Mouse (Mus musculus) lung, adult 2 months (tissue): ENCODE measurements at regions not wholly inside any gene's neighbourhood (a gene's known extent, or its start where the extent isn't known, plus 50 kb on each side); places are given as distances from the start of the nearest gene placed in this dataset.

Source experiments
- DNase-seq: peaks from one replicate; pipeline ENCODE4 v3.0.0; 2022
- H3K4me1 ChIP-seq: fragments of 200-500 bp; 2 replicates; pipeline ENCODE4 v1.6.1; 2011; ENCODE audit warnings: low read length; ENCODE audit not compliant: control insufficient read depth, insufficient read depth
- H3K4me3 ChIP-seq: fragments of 200-500 bp; replicated peaks from 2 replicates; pipeline ENCODE3; 2011; ENCODE audit warnings: low read depth, mild to moderate bottlenecking, control low read depth, low read length; ENCODE audit errors: extremely low read depth
- CTCF ChIP-seq: fragments of 200-500 bp; IDR thresholded peaks from 2 replicates; pipeline ENCODE4 v1.5.1; 2011; ENCODE audit warnings: mild to moderate bottlenecking, low read length, control low read depth; ENCODE audit not compliant: insufficient read depth
- POLR2A ChIP-seq: fragments of 200-500 bp; IDR thresholded peaks from 2 replicates; pipeline ENCODE4 v1.6.1; 2011; ENCODE audit warnings: low read depth, mild to moderate bottlenecking, control low read depth, low read length, borderline replicate concordance; ENCODE audit errors: extremely low read depth
- WGBS: fragments of 180-500 bp; shearing (Covaris S2); methylation state at CpG from one replicate; pipeline ENCODE4 v1.1.7; 2018; 5-methylcytosine and 5-hydroxymethylcytosine counted together

- TF ChIP-seq POLR2A = no peak
- H3K4me1 ChIP-seq = peaks cover 8% of the 10 kb centered on the region
These were observed 53.1 kb upstream of the Rai14 start for GRCm38 (mm10) chr15:10767535-10767934.

GRCm38 (mm10) chr15:10770410-10771310 is 56.2 kb upstream of the Rai14 start:
- DNase-seq = no peak
- WGBS = 38% methylated on average over 5 of the region's 5 CpGs
- TF ChIP-seq CTCF = no peak
- no peak for TF ChIP-seq POLR2A
- H3K4me3 ChIP-seq = no peak overlapping the region
- H3K4me1 ChIP-seq = peaks cover 8% of the 10 kb centered on the region

More at GRCm38 (mm10) chr15:10767535-10767934, 53.1 kb upstream of the Rai14 start:
- 61% methylated on average over 6 of the region's 6 CpGs for WGBS
- H3K4me3 ChIP-seq = no peak overlapping the region
- no peak for DNase-seq

- TF ChIP-seq CTCF (no peak; the same call in 1 of the 2 replicates), POLR2A (no peak)
- H3K4me3 ChIP-seq = no peak overlapping the region
- no peak for DNase-seq
- WGBS = 14% methylated on average over 4 of the region's 4 CpGs
- peaks cover 8% of the 10 kb centered on the region for H3K4me1 ChIP-seq
These were observed 56.9 kb upstream of the Rai14 start for GRCm38 (mm10) chr15:10771311-10771690.

- Histone ChIP-seq H3K4me1 (peaks cover 6% of the 10 kb centered on the region), H3K4me3 (no peak overlapping the region)
- 45% methylated on average over 13 of the region's 13 CpGs for WGBS
- no peak for DNase-seq
- no peak for TF ChIP-seq POLR2A
- TF ChIP-seq CTCF = no peak
These were observed 65.7 kb upstream of the Rai14 start for GRCm38 (mm10) chr15:10779941-10780620.

- no peak for DNase-seq
- TF ChIP-seq POLR2A (no peak), CTCF (no peak)
- H3K4me1 ChIP-seq = no peaks in the 10 kb centered on the region
- no peak overlapping the region for H3K4me3 ChIP-seq
- WGBS = 74% methylated on average over 6 of the region's 6 CpGs
These were observed 74.9 kb upstream of the Rai14 start for GRCm38 (mm10) chr15:10789371-10789770.

- H3K4me1 ChIP-seq = no peaks in the 10 kb centered on the region
- no peak overlapping the region for H3K4me3 ChIP-seq
- WGBS = 81% methylated on average over 3 of the region's 3 CpGs
- no peak for DNase-seq
- TF ChIP-seq POLR2A = no peak
These were observed 76.6 kb upstream of the Rai14 start for GRCm38 (mm10) chr15:10790862-10791497.

GRCm38 (mm10) chr15:10791516-10792112 is 77.2 kb upstream of the Rai14 start:
- Histone ChIP-seq H3K4me3 (no peak overlapping the region), H3K4me1 (no peaks in the 10 kb centered on the region)
- no peak for DNase-seq
- WGBS = 77% methylated on average over 3 of the region's 3 CpGs
- TF ChIP-seq CTCF (no peak), POLR2A (no peak)

GRCm38 (mm10) chr15:10792156-10792555 is 77.7 kb upstream of the Rai14 start:
- WGBS = 75% methylated on average over 7 of the region's 7 CpGs
- no peak for TF ChIP-seq CTCF
- H3K4me1 ChIP-seq = no peaks in the 10 kb centered on the region
- no peak overlapping the region for H3K4me3 ChIP-seq
- DNase-seq = no peak

- no peak for DNase-seq
- 94% methylated on average over 7 of the region's 7 CpGs for WGBS
- Histone ChIP-seq H3K4me3 (no peak overlapping the region), H3K4me1 (no peaks in the 10 kb centered on the region)
- TF ChIP-seq POLR2A (no peak), CTCF (no peak)
These were observed 80.8 kb upstream of the Rai14 start for GRCm38 (mm10) chr15:10795126-10795792.
